Mouse (Mus musculus) kidney, embryonic 15.5 days (tissue): Measurements from ENCODE around the gene Gm21962. TPM values are rescaled to one million over a fixed set of nuclear protein-coding genes. Genes with fewer than 3 reads are reported as not detected.
"Not testable (repeated sequence)": the region's sequence is repeated elsewhere in the genome, so short reads cannot be mapped to it uniquely, and the experiment has no call there.

Experiments used
- ATAC-seq: fragments of 200-750 bp; cut with Nextera tagmentation; replicated peaks from 2 replicates; pipeline ENCODE4 v1.8.0; 2017; ENCODE audit warnings: moderate TSS enrichment; ENCODE audit not compliant: low FRiP score
- H3K27ac ChIP-seq: fragments of 300-500 bp; sonication (generic); 2 replicates; pipeline ENCODE4 v1.5.1; 2015; ENCODE audit warnings: mild to moderate bottlenecking, inconsistent platforms
- H3K27me3 ChIP-seq: fragments of 300-500 bp; sonication (generic); 2 replicates; pipeline ENCODE4 v1.6.1; 2015; ENCODE audit warnings: inconsistent platforms
- H3K36me3 ChIP-seq: fragments of 300-500 bp; sonication (generic); 2 replicates; pipeline ENCODE4 v1.6.1; 2015; ENCODE audit warnings: inconsistent platforms
- H3K4me1 ChIP-seq: fragments of 300-500 bp; sonication (generic); 2 replicates; pipeline ENCODE4 v1.6.1; 2015; ENCODE audit warnings: inconsistent platforms
- H3K4me2 ChIP-seq: fragments of 300-500 bp; sonication (generic); 2 replicates; pipeline ENCODE4 v1.6.1; 2015; ENCODE audit warnings: moderate library complexity, mild to moderate bottlenecking, inconsistent platforms
- H3K4me3 ChIP-seq: fragments of 300-500 bp; sonication (generic); replicated peaks from 2 replicates; pipeline ENCODE4 v1.5.1; 2015; ENCODE audit warnings: mild to moderate bottlenecking, inconsistent platforms
- H3K9ac ChIP-seq: fragments of 300-500 bp; sonication (generic); 2 replicates; pipeline ENCODE4 v1.6.1; 2015; ENCODE audit warnings: mild to moderate bottlenecking, inconsistent platforms
- H3K9me3 ChIP-seq: fragments of 300-500 bp; sonication (generic); replicated peaks from 2 replicates; pipeline ENCODE4 v1.6.1; 2016; ENCODE audit warnings: inconsistent platforms
- WGBS: fragments of 180-500 bp; shearing (Covaris S2); methylation state at CpG from one replicate; pipeline ENCODE4 v1.1.7; 2015; ENCODE audit warnings: mixed read lengths; 5-methylcytosine and 5-hydroxymethylcytosine counted together
- polyA plus RNA-seq: library from polyadenylated mRNA; unstranded; fragments of >200 nt; fragmentation: Nextera tagmentation; extraction: Ambion mirVana; gene quantifications from 2 replicates; pipeline ENCODE4 v1.2.1, GENCODE M21; 2015

The Gm21962 gene
- not detected in 2 replicates for polyA plus RNA-seq

DNA sequence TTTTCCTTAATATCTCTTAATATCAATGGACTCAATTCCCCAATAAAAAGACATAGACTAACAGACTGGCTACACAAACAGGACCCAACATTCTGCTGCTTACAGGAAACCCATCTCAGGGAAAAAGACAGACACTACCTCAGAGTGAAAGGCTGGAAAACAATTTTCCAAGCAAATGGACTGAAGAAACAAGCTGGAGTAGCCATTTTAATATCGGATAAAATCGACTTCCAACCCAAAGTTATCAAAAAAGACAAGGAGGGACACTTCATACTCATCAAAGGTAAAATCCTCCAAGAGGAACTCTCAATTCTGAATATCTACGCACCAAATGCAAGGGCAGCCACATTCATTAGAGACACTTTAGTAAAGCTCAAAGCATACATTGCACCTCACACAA is at the start of gene Gm21962:
Gm21962 (plus strand) TSS at position 301 of the 400 bp plus-strand sequence.
- H3K4me3 ChIP-seq, H3K4me2 ChIP-seq, H3K9ac ChIP-seq, H3K27me3 ChIP-seq, H3K36me3 ChIP-seq, H3K4me1 ChIP-seq, H3K27ac ChIP-seq, ATAC-seq, H3K9me3 ChIP-seq: not testable (repeated sequence)
- no CpG with 5 or more reads among the region's 3 CpGs for WGBS

DNA sequence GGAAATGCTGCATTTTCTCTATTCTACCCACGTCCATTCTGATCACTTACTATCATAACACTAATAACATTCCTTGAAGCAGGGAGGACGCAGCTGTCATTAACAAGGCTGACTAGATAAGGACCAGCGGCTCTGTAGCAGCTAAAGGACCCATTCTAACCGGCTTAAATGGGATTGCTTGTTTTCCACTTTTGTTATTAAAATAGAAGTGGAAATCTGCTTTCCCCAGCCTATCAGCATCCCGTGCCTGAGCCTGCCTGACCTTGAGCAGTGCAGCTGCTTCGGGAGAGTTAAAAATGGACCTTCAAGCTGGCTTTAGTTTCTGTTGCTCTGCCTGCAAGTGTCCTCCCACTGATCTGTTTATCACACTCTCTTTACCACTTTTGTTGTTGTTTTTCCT is 49.2 kb upstream of the Gm21962 start:
- no peak overlapping the region for H3K9ac ChIP-seq
- ATAC-seq = no peak
- peaks cover 11% of the 10 kb centered on the region; the same call in 1 of the 2 replicates for H3K27me3 ChIP-seq
- H3K9me3 ChIP-seq = no peaks in the 10 kb centered on the region
- 45% methylated on average over 6 of the region's 6 CpGs for WGBS
- no peak overlapping the region for H3K27ac ChIP-seq
- no peak overlapping the region for H3K4me2 ChIP-seq
- H3K4me3 ChIP-seq = no peak overlapping the region
- H3K4me1 ChIP-seq = peaks cover 11% of the 10 kb centered on the region
- no peaks in the 10 kb centered on the region for H3K36me3 ChIP-seq

DNA sequence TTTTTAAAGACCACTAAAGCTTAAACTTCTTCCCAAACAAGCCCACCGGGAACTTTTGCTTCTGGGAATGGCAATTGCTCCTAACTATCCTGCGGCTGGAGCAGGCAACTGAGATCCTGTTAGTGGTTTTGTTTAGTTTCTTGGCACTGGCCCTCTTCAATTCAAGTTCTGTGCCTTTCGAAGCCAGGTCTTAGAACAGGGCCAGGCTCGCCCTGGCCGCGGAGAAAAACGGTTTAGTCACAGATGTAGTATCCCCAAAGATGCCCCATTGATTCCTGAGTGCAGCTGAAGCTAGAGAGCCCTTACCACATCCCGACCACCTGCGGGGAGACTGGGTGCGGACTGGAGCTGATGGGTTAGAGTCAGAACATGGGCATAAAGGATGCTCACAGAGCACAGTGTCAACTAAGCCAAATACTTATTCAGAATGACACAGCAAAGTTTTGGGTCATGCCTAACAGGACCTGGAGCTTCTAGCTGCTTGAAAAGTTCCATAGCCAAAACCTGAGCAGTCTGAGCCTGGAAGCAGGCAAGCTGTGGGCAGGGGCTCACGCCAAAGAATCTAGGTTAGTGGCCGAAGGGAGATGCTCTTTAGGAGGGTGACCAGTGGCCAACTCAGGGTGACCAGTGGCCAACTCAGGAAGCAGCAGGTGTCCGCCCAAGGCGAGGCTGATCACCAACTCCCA is 48.3 kb upstream of the Gm21962 start:
- peaks cover 11% of the 10 kb centered on the region for H3K4me1 ChIP-seq
- peak overlapping the region; percentile 63 for H3K4me3 ChIP-seq
- peak overlapping the region; percentile 93 for H3K4me2 ChIP-seq
- H3K9me3 ChIP-seq = no peaks in the 10 kb centered on the region
- ATAC-seq = 0 out of 2 replicates have a peak, but pooled peaks have one; percentile 7
- 38% methylated on average over 14 of the region's 14 CpGs for WGBS
- no peak overlapping the region for H3K9ac ChIP-seq
- H3K27ac ChIP-seq = no peak overlapping the region
- H3K36me3 ChIP-seq = no peaks in the 10 kb centered on the region
- H3K27me3 ChIP-seq = peaks cover 11% of the 10 kb centered on the region; the same call in 1 of the 2 replicates

DNA sequence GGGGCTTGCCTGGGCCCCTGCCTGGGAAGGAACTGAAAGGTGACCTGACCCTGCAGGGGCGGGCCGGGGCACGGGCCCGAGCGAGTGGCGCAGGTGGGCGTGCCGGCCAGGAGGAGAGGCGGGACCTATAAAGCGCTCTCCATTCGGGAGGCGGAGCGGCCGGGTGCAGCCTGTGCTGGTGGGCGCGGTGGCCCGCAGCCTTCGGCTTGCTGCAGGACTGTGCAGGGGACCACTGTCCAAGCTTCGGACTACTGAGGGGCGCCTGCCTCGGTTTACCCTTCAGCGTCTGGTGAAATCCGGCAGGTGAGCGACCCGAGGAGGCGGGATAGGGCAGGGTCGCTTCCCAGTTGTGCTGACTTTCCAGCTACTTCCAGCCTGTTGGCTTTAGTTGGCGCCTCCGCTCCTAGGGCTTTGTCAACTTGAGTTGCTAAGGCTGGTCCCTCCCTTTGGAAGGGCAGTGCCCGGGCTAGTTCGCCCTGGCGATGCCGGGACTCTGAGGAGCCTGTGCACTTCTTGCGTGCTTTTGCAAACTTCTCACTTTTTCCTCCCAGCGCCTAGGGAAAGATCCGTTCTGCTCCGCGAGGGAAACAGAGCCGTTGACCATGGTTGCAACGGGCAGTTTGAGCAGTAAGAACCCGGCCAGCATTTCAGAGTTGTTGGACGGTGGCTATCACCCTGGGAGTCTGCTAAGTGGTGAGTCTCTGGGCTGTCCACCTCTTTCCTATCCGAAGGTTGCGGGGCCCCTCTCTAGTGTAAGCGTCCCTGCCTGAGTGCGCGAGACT is 47.6 kb upstream of the Gm21962 start:
- Histone ChIP-seq H3K4me3 (peak overlapping the region; percentile 63), H3K9ac (peak overlapping the region; percentile 58), H3K27me3 (peaks cover 11% of the 10 kb centered on the region; the same call in 1 of the 2 replicates), H3K27ac (no peak overlapping the region), H3K9me3 (no peaks in the 10 kb centered on the region), H3K4me1 (peaks cover 11% of the 10 kb centered on the region), H3K4me2 (peak overlapping the region; percentile 93), H3K36me3 (no peaks in the 10 kb centered on the region)
- WGBS = under 1% methylated on average over 47 of the region's 47 CpGs
- ATAC-seq = peak; percentile 100

DNA sequence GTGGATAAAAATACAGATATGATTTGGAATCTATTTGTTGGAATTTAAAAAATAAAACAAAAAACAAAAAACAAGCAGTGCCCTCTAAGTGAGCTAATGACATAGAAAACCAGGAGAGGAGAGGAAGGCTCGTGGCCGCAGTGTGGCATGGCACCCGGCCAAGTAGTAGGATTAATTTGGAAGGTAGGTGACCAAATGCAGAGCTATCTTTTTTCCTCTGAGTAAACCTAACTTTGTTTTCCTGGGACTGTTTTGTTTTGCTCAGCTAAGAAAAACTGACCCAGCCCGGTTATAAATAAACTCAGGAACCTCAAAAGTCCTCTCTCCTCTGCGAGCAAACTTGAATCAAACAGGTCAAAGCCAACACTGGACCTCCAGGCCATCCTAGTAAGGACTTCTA is 46.3 kb upstream of the Gm21962 start:
- H3K27me3 ChIP-seq = peaks cover 11% of the 10 kb centered on the region; the same call in 1 of the 2 replicates
- no peak for ATAC-seq

DNA sequence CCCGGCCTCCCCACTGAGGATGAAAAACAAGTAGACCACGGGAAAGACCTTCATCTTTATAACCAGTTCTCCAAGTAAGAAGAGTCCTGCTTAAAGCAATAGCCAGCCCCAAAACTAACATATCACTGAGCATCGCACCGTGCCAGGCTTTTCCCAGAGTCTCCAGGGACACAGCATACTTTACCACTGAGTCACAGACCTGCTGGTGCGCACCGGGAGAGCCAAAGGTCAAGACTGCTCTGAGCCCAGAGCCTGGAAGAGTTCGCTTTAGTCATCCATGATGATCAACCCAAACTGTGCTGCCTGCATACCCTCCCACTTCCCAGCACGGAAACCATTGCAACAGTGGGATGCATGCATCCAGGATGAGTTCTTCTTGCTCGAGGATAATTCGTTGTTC is 37.6 kb upstream of the Gm21962 start:
- WGBS = 79% methylated on average over 10 of the region's 10 CpGs
- H3K27me3 ChIP-seq = no peaks in the 10 kb centered on the region

More for the DNA sequence above, 46.3 kb upstream of the Gm21962 start:
- Histone ChIP-seq H3K9ac (no peak overlapping the region), H3K4me1 (peaks cover 11% of the 10 kb centered on the region), H3K9me3 (no peaks in the 10 kb centered on the region), H3K27ac (no peak overlapping the region), H3K36me3 (no peaks in the 10 kb centered on the region), H3K4me2 (no peak overlapping the region), H3K4me3 (no peak overlapping the region)
- 72% methylated on average over 5 of the region's 5 CpGs for WGBS

DNA sequence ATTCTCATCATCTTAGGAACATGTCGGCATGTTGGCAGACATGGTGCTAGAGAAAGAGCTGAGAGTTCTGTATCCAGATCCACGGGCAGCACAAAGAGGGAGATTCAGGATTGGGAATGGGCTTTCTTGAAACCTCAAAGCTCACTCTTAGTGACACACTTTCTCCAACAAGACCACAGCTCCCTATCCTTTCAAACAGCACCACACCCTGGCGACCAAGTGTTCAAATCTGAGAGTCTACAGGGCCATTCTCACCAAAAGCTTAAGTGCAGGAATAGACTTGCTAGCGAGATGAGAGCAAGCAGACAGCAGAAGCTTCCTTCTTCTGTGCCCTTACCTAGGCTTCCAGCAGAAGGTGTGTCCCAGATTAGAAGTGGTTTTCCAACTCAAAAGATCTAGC is 34.8 kb upstream of the Gm21962 start:
- no peaks in the 10 kb centered on the region for H3K36me3 ChIP-seq
- no peaks in the 10 kb centered on the region for H3K4me1 ChIP-seq
- no peak for ATAC-seq
- WGBS = 85% methylated on average over 4 of the region's 4 CpGs
- no peaks in the 10 kb centered on the region for H3K9me3 ChIP-seq
- H3K9ac ChIP-seq = no peak overlapping the region
- H3K27me3 ChIP-seq = no peaks in the 10 kb centered on the region
- H3K27ac ChIP-seq = no peak overlapping the region
- no peak overlapping the region for H3K4me3 ChIP-seq
- H3K4me2 ChIP-seq = no peak overlapping the region

More for the DNA sequence above, 37.6 kb upstream of the Gm21962 start:
- Histone ChIP-seq H3K4me1 (no peaks in the 10 kb centered on the region), H3K4me2 (no peak overlapping the region), H3K9me3 (no peaks in the 10 kb centered on the region), H3K27ac (no peak overlapping the region), H3K4me3 (no peak overlapping the region), H3K9ac (no peak overlapping the region), H3K36me3 (no peaks in the 10 kb centered on the region)
- 0 out of 2 replicates have a peak, but pooled peaks have one; percentile 18 for ATAC-seq

DNA sequence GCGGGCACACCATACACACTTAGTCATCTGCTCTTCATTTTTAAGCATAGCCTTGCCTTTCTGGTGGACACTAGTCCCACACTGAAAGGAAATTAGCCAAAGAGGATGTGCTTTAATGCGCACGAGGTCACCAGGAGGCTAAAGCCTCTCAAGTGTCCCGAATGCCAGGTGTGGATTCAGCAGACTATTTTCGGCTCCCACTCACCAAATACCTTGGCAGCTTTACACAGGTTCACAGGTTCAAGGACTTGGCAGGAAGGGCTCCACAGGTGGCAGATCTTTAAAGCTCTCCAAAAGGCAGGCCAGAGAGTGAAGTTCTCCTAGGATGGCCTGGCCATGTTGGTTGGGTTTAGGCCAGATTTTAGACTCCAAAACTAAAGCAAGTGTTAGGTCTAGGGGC is 30.1 kb upstream of the Gm21962 start:
- H3K4me2 ChIP-seq = no peak overlapping the region
- 86% methylated on average over 5 of the region's 5 CpGs for whole genome bisulfite sequencing
- no peak for ATAC-seq
- 0 out of 2 replicates have a peak, but pooled peaks cover 2% of the 10 kb centered on the region for H3K4me1 ChIP-seq
- H3K27me3 ChIP-seq = no peaks in the 10 kb centered on the region
- H3K9ac ChIP-seq = no peak overlapping the region
- H3K36me3 ChIP-seq = no peaks in the 10 kb centered on the region
- no peaks in the 10 kb centered on the region for H3K9me3 ChIP-seq
- no peak overlapping the region for H3K4me3 ChIP-seq
- H3K27ac ChIP-seq = no peak overlapping the region

DNA sequence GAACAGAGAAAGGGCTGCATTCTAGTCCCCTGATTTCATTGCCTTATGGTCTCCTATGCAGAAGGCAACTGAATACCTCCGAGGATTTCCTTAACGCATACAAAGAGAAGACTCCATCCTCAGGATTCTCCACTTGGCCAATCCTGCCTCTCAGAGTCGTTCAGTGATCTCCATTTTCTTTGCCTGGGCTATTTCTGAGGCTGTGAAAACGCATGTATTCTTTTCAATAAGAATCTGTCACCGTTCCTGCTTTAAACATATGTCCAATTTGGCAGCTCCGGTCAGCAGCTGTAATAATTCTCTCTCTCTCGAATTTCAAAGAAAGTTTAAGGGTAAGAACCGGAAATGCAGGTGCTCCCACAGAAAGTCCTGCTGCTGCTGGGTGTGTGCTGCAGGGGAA is 29.2 kb upstream of the Gm21962 start:
- H3K9ac ChIP-seq = no peak overlapping the region
- H3K4me1 ChIP-seq = 0 out of 2 replicates have a peak, but pooled peaks cover 2% of the 10 kb centered on the region
- no peak overlapping the region for H3K4me2 ChIP-seq
- no peaks in the 10 kb centered on the region for H3K27me3 ChIP-seq
- no peaks in the 10 kb centered on the region for H3K36me3 ChIP-seq
- 28% methylated on average over 8 of the region's 8 CpGs for WGBS
- no peaks in the 10 kb centered on the region for H3K9me3 ChIP-seq
- no peak overlapping the region for H3K4me3 ChIP-seq
- no peak overlapping the region for H3K27ac ChIP-seq
- no peak for ATAC-seq

DNA sequence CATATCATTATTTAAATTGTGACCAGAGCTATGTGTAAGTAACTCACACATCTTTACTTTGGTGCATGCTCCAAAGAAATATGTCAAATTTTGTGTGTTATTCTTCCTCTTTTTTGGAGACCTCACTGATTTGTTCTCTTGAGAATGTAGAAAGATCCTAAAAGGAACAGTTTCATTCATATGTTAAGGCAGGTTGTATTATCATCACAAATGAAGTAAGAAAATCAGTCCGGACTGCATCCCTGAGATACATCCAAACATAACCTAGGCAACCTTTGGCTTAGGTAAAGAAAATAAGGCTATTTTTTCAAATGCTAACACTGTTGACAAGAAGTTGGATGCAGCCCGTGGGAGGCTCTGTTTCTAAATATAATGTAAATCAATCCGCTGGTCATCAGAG is 28.8 kb upstream of the Gm21962 start:
- H3K27me3 ChIP-seq = no peaks in the 10 kb centered on the region
- no peak overlapping the region for H3K9ac ChIP-seq
- H3K36me3 ChIP-seq = no peaks in the 10 kb centered on the region
- no peak overlapping the region for H3K4me2 ChIP-seq
- 49% methylated on average over 3 of the region's 3 CpGs for WGBS
- H3K27ac ChIP-seq = no peak overlapping the region
- H3K9me3 ChIP-seq = no peaks in the 10 kb centered on the region
- 0 out of 2 replicates have a peak, but pooled peaks cover 2% of the 10 kb centered on the region for H3K4me1 ChIP-seq
- ATAC-seq = no peak
- H3K4me3 ChIP-seq = no peak overlapping the region

DNA sequence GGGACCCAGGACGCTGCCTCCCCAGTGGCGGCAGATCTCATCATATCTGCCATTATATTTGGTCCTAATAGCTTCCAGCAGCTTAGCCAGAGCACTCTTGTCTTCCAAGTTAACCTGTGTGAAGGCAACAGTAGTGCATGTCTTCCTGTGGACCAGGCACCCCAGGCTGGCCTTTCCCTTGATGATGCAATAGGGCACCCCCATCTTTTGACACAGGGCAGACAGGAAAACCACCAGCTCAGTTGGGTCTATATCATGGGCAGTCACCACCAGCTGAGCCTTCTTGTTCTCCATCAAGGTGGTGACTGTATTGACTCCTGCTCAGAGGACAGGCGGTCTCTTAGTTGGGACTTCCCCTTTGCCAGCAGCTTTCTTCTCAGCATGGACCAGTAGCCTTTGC is 27.2 kb upstream of the Gm21962 start:
- Histone ChIP-seq H3K9ac (no peak overlapping the region), H3K27me3 (no peaks in the 10 kb centered on the region), H3K27ac (no peak overlapping the region), H3K36me3 (no peaks in the 10 kb centered on the region), H3K4me3 (no peak overlapping the region), H3K9me3 (no peaks in the 10 kb centered on the region), H3K4me1 (0 out of 2 replicates have a peak, but pooled peaks cover 4% of the 10 kb centered on the region), H3K4me2 (no peak overlapping the region)
- ATAC-seq = no peak
- 95% methylated on average over 3 of the region's 3 CpGs for WGBS

DNA sequence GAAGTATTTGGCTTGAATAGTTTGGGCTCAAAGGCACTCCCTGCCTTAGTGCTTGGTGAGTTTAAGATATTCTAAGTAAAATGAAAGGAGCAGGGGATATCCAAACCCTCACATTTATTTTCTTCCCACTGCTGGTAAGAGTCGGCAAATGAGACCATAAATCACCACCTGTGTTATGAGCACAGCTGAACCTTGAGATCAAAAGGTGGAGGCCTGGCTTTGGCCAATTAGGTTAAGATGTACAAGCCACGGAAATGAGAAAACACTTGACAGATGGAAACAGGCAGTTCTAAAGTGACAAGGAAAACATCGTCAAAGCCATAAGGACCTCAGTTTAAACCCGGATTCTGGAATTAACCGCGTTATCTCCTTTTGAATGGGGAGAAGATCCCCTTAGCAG is 26.4 kb upstream of the Gm21962 start:
- WGBS = 16% methylated on average over 6 of the region's 6 CpGs

More for the DNA sequence above, 26.4 kb upstream of the Gm21962 start:
- ATAC-seq = no peak
- Histone ChIP-seq H3K36me3 (no peaks in the 10 kb centered on the region), H3K9ac (no peak overlapping the region), H3K27me3 (no peaks in the 10 kb centered on the region), H3K4me3 (no peak overlapping the region), H3K4me1 (0 out of 2 replicates have a peak, but pooled peaks cover 4% of the 10 kb centered on the region), H3K4me2 (no peak overlapping the region), H3K9me3 (no peaks in the 10 kb centered on the region), H3K27ac (no peak overlapping the region)
